Mouse (Mus musculus): ENCODE results near the gene Gosr1. TPM values are rescaled to one million over a fixed set of nuclear protein-coding genes. Genes with fewer than 3 reads are reported as not detected.

Gene Gosr1
- polyA plus RNA-seq, 1 experiment from 2014 or later = 15.3 TPM

GRCm38 (mm10) chr11:76789252-76789651 is 25.9 kb upstream of the Gosr1 start:
- 98% methylated on average over 1 of the region's 1 CpGs for WGBS
- ATAC-seq (ENCODE audit: extremely low read depth, insufficient number of reproducible peaks, low FRiP score, low TSS enrichment) = no peak
- Histone ChIP-seq H3K27me3 (replicated peaks) (no peaks in the 10 kb centered on the region), H3K27ac (replicated peaks) (no peak overlapping the region), H3K4me3 (no peak overlapping the region), H3K9me3 (no peaks in the 10 kb centered on the region), H3K36me3 (peaks cover 91% of the 10 kb centered on the region), H3K4me1 (no peaks in the 10 kb centered on the region), H3K4me2 (no peak overlapping the region), H3K9ac (no peak overlapping the region)

- Histone ChIP-seq H3K27ac (replicated peaks) (no peak overlapping the region), H3K4me1 (peaks cover 22% of the 10 kb centered on the region), H3K36me3 (peaks cover 12% of the 10 kb centered on the region), H3K4me2 (no peak overlapping the region), H3K4me3 (no peak overlapping the region), H3K27me3 (replicated peaks) (no peaks in the 10 kb centered on the region), H3K9ac (no peak overlapping the region), H3K9me3 (no peaks in the 10 kb centered on the region)
- 79% methylated on average over 8 of the region's 8 CpGs for WGBS
- ATAC-seq (ENCODE audit: extremely low read depth, insufficient number of reproducible peaks, low FRiP score, low TSS enrichment) = no peak
Observed at GRCm38 (mm10) chr11:76775533-76775932, 12.2 kb upstream of the Gosr1 start.

- H3K9me3 ChIP-seq = no peaks in the 10 kb centered on the region
- WGBS = 40% methylated on average over 3 of the region's 3 CpGs
- no peak for ATAC-seq (ENCODE audit: extremely low read depth, insufficient number of reproducible peaks, low FRiP score, low TSS enrichment)
Observed at GRCm38 (mm10) chr11:76773811-76774210, 10.4 kb upstream of the Gosr1 start.

GRCm38 (mm10) chr11:76770566-76770965 is 7.2 kb upstream of the Gosr1 start:
- H3K4me3 ChIP-seq = no peak overlapping the region
- WGBS = 77% methylated on average over 5 of the region's 5 CpGs
- H3K4me1 ChIP-seq = peaks cover 22% of the 10 kb centered on the region
- H3K27ac ChIP-seq (replicated peaks) = no peak overlapping the region
- no peak overlapping the region for H3K4me2 ChIP-seq
- H3K9me3 ChIP-seq = no peaks in the 10 kb centered on the region
- H3K36me3 ChIP-seq = no peaks in the 10 kb centered on the region
- H3K9ac ChIP-seq = no peak overlapping the region
- peaks cover 10% of the 10 kb centered on the region; the same call in 1 of the 2 replicates for H3K27me3 ChIP-seq (replicated peaks)
- no peak for ATAC-seq (ENCODE audit: extremely low read depth, insufficient number of reproducible peaks, low FRiP score, low TSS enrichment)

More at GRCm38 (mm10) chr11:76773811-76774210, 10.4 kb upstream of the Gosr1 start:
- Histone ChIP-seq H3K9ac (no peak overlapping the region), H3K4me1 (peaks cover 22% of the 10 kb centered on the region), H3K27me3 (replicated peaks) (no peaks in the 10 kb centered on the region), H3K4me3 (no peak overlapping the region), H3K36me3 (no peaks in the 10 kb centered on the region), H3K27ac (replicated peaks) (0 out of 2 replicates have a peak overlapping the region, but pooled peaks have one; percentile 20), H3K4me2 (no peak overlapping the region)

GRCm38 (mm10) chr11:76763741-76764122 is 353 bp upstream of the Gosr1 start:
- no peak overlapping the region for H3K27ac ChIP-seq (replicated peaks)
- peak overlapping the region; percentile 92 for H3K4me3 ChIP-seq
- peaks cover 4% of the 10 kb centered on the region for H3K4me1 ChIP-seq
- H3K9ac ChIP-seq = peak overlapping the region; percentile 71
- peak overlapping the region; percentile 52 for H3K4me2 ChIP-seq
- H3K27me3 ChIP-seq (replicated peaks) = peaks cover 25% of the 10 kb centered on the region; the same call in 1 of the 2 replicates
- H3K9me3 ChIP-seq = no peaks in the 10 kb centered on the region
- no peak for ATAC-seq (ENCODE audit: extremely low read depth, insufficient number of reproducible peaks, low FRiP score, low TSS enrichment)
- H3K36me3 ChIP-seq = peaks cover 23% of the 10 kb centered on the region
- 11% methylated on average over 4 of the region's 4 CpGs for WGBS

GRCm38 (mm10) chr11:76752276-76752675 is 11.1 kb downstream of the Gosr1 start:
- no peak overlapping the region for H3K9ac ChIP-seq
- 85% methylated on average over 3 of the region's 3 CpGs for WGBS
- no peak overlapping the region for H3K4me2 ChIP-seq
- H3K9me3 ChIP-seq = no peaks in the 10 kb centered on the region
- no peak overlapping the region for H3K27ac ChIP-seq (replicated peaks)
- H3K4me1 ChIP-seq = no peaks in the 10 kb centered on the region
- no peak for ATAC-seq (ENCODE audit: extremely low read depth, insufficient number of reproducible peaks, low FRiP score, low TSS enrichment)
- H3K27me3 ChIP-seq (replicated peaks) = no peaks in the 10 kb centered on the region
- H3K36me3 ChIP-seq = peaks cover 89% of the 10 kb centered on the region
- H3K4me3 ChIP-seq = no peak overlapping the region

GRCm38 (mm10) chr11:76748819-76749218 is 14.6 kb downstream of the Gosr1 start:
- ATAC-seq (ENCODE audit: extremely low read depth, insufficient number of reproducible peaks, low FRiP score, low TSS enrichment) = no peak
- H3K9ac ChIP-seq = no peak overlapping the region
- H3K9me3 ChIP-seq = no peaks in the 10 kb centered on the region
- H3K4me3 ChIP-seq = no peak overlapping the region
- no peaks in the 10 kb centered on the region for H3K4me1 ChIP-seq
- H3K4me2 ChIP-seq = no peak overlapping the region
- 91% methylated on average over 9 of the region's 9 CpGs for WGBS
- peaks cover 87% of the 10 kb centered on the region for H3K36me3 ChIP-seq
- H3K27ac ChIP-seq (replicated peaks) = no peak overlapping the region
- no peaks in the 10 kb centered on the region for H3K27me3 ChIP-seq (replicated peaks)

- H3K9me3 ChIP-seq = no peaks in the 10 kb centered on the region
- H3K4me1 ChIP-seq = no peaks in the 10 kb centered on the region
- H3K4me2 ChIP-seq = no peak overlapping the region
- no peaks in the 10 kb centered on the region for H3K27me3 ChIP-seq (replicated peaks)
- ATAC-seq (ENCODE audit: extremely low read depth, insufficient number of reproducible peaks, low FRiP score, low TSS enrichment) = no peak
- WGBS = 100% methylated on average over 1 of the region's 1 CpGs
- no peak overlapping the region for H3K27ac ChIP-seq (replicated peaks)
- H3K36me3 ChIP-seq = peaks cover 86% of the 10 kb centered on the region
- H3K4me3 ChIP-seq = no peak overlapping the region
- no peak overlapping the region for H3K9ac ChIP-seq
Observed at GRCm38 (mm10) chr11:76745921-76746320, 17.5 kb downstream of the Gosr1 start.

- no peaks in the 10 kb centered on the region for H3K27me3 ChIP-seq (replicated peaks)
- no peak overlapping the region for H3K9ac ChIP-seq
- no peak overlapping the region for H3K4me3 ChIP-seq
- H3K36me3 ChIP-seq = peaks cover 83% of the 10 kb centered on the region
- H3K27ac ChIP-seq (replicated peaks) = no peak overlapping the region
- ATAC-seq (ENCODE audit: extremely low read depth, insufficient number of reproducible peaks, low FRiP score, low TSS enrichment) = no peak
- no peaks in the 10 kb centered on the region for H3K4me1 ChIP-seq
- H3K9me3 ChIP-seq = no peaks in the 10 kb centered on the region
- 71% methylated on average over 7 of the region's 7 CpGs for whole genome bisulfite sequencing
- H3K4me2 ChIP-seq = no peak overlapping the region
Observed at GRCm38 (mm10) chr11:76744550-76744949, 18.8 kb downstream of the Gosr1 start.

GRCm38 (mm10) chr11:76742511-76742910 is 20.9 kb downstream of the Gosr1 start:
- no peak overlapping the region for H3K27ac ChIP-seq (replicated peaks)
- no peaks in the 10 kb centered on the region for H3K4me1 ChIP-seq
- 91% methylated on average over 7 of the region's 7 CpGs for WGBS
- no peak for ATAC-seq (ENCODE audit: extremely low read depth, insufficient number of reproducible peaks, low FRiP score, low TSS enrichment)
- H3K4me2 ChIP-seq = no peak overlapping the region
- no peak overlapping the region for H3K9ac ChIP-seq
- peaks cover 69% of the 10 kb centered on the region for H3K36me3 ChIP-seq
- H3K4me3 ChIP-seq = no peak overlapping the region
- H3K9me3 ChIP-seq = no peaks in the 10 kb centered on the region
- H3K27me3 ChIP-seq (replicated peaks) = no peaks in the 10 kb centered on the region

- 82% methylated on average over 6 of the region's 6 CpGs for WGBS
- H3K4me3 ChIP-seq = no peak overlapping the region
- no peak overlapping the region for H3K4me2 ChIP-seq
- no peak overlapping the region for H3K9ac ChIP-seq
- H3K27me3 ChIP-seq (replicated peaks) = no peaks in the 10 kb centered on the region
- no peak overlapping the region for H3K27ac ChIP-seq (replicated peaks)
- no peaks in the 10 kb centered on the region; the same call in 1 of the 2 replicates for H3K4me1 ChIP-seq
- H3K9me3 ChIP-seq = no peaks in the 10 kb centered on the region
- ATAC-seq (ENCODE audit: extremely low read depth, insufficient number of reproducible peaks, low FRiP score, low TSS enrichment) = no peak
- peaks cover 75% of the 10 kb centered on the region for H3K36me3 ChIP-seq
Observed at GRCm38 (mm10) chr11:76739125-76739524, 24.3 kb downstream of the Gosr1 start.

GRCm38 (mm10) chr11:76735753-76736324 is 27.5 kb downstream of the Gosr1 start:
- H3K9me3 ChIP-seq = no peaks in the 10 kb centered on the region
- H3K4me3 ChIP-seq = no peak overlapping the region
- no peak overlapping the region for H3K9ac ChIP-seq
- H3K27ac ChIP-seq (replicated peaks) = peak overlapping the region; percentile 53
- no peaks in the 10 kb centered on the region for H3K27me3 ChIP-seq (replicated peaks)
- 59% methylated on average over 4 of the region's 4 CpGs for WGBS
- ATAC-seq (ENCODE audit: extremely low read depth, insufficient number of reproducible peaks, low FRiP score, low TSS enrichment) = no peak
- H3K4me2 ChIP-seq = no peak overlapping the region
- H3K4me1 ChIP-seq = no peaks in the 10 kb centered on the region; the same call in 1 of the 2 replicates
- H3K36me3 ChIP-seq = peaks cover 75% of the 10 kb centered on the region
